Mouse (Mus musculus) layer of hippocampus, adult 8-10 months (tissue): Measurements from ENCODE around the gene Pdk2. TPM values are rescaled to one million over a fixed set of nuclear protein-coding genes. Genes with fewer than 3 reads are reported as not detected.

ENCODE experiments used
- DNase-seq, 2 experiments: peaks; one replicate each; pipeline ENCODE4 v3.0.0; 2022; ENCODE audit warnings: low spot score in 2 of 2
- total RNA-seq, 4 experiments: library from RNA; stranded (reverse); gene quantifications; 2 replicates each; pipeline ENCODE4 v1.2.4; 2022

Pdk2 gene
- total RNA-seq, 4 experiments from 2014 or later = 116 to 134 (median 123) TPM

DNA sequence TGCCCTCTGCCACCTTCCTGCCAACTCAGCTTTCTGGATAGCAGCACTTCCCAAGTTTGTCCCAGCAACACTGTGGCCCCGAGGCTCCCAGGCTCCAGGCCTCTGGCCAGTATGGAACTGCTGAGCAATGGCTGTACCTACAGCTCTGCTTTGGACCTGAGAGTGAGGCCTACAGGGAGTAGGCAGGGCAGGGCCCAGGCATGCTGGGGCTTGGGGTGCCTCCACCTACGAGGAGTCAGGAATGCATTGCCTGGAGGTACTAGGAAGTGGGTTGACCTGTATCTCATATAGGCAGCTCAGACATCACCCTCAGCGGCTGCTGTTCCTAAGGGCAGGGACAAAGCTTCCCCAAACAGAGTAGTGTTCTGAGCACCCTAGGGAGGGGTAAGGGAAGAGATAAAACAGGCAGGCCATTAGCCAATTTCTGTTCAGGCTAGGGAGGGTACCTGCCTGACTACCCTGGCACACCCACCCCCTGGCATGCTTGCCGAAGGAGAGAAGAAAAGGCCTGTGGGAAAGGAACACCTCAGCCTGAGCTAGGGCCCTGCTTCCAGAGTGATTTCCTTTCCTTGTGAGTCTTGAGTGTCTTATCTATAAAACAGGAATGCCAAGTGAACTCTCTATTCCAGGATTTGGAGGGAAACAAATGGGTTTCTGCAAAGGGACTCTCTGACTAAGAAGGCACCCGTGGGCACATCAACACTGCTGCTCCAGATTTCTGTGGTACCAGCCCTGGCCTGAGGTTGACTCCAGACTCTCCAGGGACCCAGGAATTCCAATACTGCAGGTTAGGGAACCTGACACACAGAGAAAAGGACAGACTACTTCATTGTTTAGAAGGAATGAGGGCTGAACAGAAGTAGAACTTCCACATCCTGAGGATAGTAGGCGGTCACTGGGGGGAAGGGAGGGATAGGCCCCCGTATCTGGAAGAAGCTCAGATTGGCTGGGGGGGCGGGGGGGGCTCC, 29.3 kb upstream of the Pdk2 start:
- no peak for DNase-seq

DNA sequence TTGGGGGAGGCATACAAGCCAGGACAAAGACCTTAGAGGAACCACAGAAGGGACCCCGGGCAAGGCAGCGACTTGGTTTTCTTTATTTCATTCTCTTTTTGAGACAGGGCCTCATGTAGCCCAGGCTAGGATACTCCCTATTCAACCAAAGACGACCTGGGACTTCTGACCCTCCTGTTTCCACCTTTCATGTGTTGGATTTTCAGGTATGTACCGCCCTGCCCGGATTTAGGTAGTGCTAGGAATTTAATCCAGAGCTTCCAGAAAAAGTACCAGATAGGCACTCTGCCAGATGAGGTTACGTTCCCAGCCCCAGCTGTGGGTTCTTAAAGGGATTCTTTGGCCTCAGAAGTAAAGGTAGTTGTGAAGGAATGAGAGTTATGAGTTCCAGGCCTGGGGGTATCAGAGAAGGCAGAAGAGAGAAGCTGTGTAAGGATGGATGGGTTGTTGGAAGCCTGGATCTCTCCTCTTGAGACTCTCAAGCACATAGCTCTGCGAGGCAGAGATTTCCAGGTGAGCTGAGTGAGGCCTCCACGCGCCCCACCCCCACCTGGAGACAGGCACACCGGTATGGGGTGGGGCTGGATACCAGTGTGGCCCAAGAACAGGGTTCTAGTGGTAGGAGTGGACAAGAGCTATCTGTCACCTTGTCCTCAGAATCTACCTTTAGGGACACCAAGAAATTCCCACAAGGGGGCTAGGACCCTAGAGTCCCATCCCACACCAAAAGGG, 28.2 kb upstream of the Pdk2 start:
- DNase-seq = no peak

DNA sequence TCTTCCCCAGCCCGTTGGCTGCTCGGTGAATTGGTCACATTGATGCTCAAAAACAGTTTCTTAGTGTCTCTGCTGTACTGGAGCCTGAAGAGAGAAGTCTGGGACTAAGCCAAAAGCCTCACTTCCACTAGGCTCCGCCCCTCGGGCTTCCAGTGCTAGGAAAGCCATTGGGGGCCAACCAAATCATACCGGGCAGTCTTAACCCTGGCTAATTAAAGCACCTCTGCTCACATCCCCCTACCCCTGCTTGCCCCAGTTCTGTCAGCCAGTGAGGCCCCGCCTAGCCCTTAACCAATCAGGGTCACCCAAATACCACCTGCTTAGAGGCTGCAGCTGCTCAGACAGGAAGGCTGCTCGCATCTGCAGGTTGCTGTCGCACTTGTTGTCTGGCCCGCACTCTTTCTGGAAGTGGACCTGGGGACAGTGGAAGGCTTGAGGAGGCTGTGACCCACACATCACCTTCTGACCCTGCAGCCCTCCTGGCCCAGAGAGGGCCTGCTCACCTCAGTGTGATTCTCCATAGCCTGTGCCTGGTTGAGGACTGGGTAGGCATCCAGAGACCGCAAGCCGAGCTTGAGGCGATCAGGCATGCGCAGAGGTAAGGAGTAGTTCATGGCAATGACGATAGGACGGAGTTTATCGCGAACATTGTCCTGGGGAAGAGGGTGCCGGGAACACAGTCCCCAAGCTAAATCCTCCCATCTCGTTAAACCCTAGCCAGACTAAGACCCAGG, 15.8 kb upstream of the Pdk2 start:
- no peak for DNase-seq

DNA sequence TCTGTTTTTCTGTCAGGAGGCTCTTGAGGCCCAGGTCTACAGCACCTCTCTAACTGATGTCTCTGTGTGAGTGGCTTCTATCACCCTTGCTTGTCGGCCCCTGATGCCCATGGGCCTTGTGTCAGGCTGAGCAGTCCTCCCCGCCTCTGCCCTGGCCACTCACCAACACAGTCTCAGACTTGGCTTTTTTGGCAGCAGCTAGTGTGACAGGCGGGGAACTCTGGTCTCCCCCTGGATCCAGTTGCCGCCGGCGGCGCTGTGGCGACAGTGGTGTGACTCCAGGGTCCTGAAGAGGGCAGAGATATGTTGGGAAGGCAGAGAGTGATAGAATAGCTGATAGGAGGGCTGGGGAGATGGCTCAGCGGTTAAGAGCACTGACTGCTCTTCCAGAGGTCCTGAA, 11.9 kb upstream of the Pdk2 start:
- DNase-seq = no peak

DNA sequence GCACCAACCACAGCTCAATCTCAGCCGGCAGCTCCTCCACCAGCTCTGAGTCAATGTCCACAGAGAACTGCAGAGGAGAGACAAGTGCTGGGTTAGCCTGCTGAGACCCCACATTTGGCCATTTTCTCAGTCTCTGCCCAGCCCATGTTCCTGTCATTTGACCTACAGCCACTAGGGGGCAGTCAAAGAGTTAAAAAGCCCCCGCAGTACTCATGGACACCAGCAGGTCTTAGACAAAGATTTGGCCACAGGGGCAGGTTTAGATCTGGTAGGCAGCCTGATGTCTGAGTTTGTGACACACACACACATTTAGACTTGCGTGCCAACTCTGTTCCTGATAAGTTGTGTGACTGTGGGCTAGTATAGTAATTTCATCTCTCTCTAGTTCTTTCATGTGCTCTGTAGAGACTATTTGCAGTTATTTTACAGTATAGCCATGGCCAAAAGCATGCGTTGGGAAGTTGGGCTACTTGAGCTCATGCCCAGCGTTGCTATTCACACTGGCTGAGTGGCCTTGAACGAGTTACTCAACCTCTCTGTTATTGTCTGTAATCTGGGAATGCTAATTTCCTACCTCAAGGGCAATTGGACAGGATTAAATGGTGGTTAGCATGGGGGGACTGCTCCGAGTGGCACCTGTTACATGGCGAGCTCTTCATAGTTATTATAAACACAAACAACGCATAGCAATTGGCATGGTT, 6.0 kb upstream of the Pdk2 start:
- DNase-seq = peak in 1 of 2 experiments; percentile 57

DNA sequence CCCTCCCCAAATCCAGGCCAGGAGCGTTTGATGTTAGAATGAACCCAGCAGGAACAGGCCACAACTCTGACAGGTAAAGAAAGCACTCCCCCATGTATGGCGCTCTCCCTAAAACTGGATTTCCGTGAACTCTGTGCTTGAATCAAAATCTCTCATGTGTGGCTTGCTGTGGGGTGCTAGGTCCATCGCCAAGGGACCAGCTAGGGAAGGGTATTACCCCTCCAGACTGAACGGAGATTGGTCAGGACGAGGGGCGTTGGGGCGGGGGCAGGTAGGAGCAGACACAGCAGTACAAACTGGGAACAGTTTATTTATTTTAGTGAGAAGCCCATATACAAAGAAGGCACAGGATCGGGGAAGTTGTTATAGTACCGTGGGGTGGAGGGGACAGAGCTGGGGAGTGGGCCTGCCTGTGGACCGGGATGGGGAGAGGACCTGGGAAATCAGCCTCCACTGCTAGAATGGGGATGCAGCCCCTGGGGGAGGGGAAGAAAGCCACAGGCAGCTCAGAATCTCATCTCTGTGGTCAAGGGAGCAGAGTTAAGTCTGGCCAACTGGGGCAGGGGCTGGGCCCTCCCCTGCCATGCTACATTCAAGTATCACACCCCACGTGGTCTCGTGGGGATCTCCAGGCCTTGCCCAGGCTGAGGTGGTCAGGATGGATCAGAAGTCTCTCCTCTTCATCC, 3.2 kb upstream of the Pdk2 start:
- no peak for DNase-seq

DNA sequence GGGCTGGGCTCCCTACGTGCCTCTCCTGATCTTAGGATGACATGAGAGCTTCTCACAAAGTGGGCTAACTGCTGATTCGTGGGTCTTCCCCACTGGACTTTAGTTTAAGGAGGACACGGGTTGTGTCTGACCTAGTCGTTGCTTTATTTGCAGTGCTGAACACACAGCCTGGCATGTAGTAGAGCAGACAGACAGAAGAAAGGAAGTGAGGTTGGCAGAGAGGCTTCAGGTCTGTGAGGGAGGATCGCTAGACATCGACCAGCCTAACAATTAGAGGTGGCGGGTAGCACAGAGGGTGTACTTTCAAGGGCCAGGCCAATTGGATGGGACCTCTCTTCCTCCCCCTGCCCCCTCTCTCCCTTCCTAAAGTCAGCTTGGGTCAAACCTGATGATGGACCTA, 2.5 kb upstream of the Pdk2 start:
- DNase-seq = no peak

DNA sequence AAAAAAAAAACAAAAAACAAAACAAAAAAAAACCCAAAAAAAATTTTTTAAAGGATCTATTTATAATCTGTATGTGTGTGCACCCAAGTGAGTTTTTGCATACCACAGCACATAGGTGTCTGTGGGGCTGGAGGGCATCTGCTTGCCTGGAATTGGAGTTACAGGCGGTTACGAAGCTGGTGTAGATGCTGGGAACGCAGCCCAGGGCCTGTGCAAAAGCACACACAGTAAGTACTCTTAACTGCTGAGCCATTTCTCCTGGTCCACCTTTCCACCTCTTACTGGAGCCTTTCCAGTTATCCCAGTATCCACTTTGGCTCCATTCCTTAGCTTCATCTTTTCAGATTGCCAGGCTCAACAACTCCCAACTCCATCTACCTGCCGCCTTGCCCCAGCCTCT, 1.9 kb upstream of the Pdk2 start:
- no peak for DNase-seq

DNA sequence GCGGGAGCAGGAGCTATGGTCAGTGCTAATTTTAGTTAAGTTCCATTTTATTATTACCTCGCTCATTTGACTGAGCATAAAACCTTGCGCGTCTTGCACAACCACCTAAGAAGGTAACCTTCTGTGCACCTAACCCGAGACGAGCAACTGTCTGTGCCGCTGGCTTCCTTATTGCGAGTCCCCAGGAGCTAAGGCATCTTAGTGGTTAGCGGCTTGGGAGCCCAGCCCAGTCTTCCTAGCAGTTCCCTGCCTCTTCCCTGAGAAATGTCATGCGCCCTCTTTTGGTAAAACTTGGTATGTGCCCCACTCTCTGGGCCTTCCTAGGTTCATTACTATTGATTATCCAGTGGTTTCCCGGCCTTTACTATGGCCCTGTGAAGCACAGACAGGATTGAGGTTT, 942 bp upstream of the Pdk2 start:
- peak; percentile 70 to 88 for DNase-seq

DNA sequence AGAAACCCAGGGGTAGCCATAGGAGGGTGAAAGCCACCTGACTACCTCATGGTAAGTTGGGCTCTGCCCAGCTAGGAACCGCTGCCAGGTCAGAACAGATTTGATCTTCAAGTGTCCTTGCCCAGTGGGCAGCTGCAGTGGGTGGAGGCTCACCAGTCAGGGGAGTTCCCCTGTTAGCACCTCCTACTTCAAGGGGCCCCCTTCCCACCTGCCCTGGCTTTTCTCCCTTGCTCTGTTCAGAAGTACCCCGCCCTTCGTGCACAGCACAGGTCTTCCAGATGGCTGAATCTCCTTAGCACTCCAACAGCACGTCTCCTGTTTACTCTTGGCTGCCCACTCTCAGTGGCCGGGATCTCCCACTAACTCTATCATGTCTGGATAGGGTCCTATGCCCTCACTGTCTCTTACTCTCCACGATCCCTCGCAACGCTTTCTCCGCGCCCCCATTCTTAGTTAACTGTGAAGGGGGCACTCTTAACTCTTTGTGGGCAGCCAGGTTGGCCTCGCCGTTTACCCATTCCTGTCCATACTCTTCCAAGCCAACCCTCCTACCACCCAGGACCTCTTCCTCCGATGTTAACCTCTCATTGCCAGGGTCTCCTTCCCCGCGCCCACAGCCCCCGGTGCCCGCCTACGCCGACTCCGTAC, 539 bp downstream of the Pdk2 start:
- DNase-seq = peak; percentile 52 to 73

DNA sequence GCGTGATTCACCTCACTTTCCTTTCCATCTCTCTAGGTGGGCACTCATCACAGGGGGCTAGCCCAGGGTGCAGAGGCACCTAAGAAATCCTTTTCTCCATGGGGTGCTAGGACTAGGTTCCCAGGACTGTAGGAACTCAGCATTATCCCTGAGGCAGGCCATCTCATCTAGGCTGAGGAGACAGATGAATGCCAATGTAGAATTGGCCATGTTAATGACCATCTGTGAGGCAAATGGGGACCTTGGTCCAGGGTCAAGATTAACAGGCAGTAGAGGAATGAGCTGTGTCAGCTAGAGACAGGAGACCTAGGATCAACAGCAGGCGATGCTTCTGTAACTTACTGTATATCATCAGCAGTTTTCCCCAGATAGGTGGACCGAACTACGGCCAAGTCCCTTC, 1.4 kb downstream of the Pdk2 start:
- DNase-seq = no peak

DNA sequence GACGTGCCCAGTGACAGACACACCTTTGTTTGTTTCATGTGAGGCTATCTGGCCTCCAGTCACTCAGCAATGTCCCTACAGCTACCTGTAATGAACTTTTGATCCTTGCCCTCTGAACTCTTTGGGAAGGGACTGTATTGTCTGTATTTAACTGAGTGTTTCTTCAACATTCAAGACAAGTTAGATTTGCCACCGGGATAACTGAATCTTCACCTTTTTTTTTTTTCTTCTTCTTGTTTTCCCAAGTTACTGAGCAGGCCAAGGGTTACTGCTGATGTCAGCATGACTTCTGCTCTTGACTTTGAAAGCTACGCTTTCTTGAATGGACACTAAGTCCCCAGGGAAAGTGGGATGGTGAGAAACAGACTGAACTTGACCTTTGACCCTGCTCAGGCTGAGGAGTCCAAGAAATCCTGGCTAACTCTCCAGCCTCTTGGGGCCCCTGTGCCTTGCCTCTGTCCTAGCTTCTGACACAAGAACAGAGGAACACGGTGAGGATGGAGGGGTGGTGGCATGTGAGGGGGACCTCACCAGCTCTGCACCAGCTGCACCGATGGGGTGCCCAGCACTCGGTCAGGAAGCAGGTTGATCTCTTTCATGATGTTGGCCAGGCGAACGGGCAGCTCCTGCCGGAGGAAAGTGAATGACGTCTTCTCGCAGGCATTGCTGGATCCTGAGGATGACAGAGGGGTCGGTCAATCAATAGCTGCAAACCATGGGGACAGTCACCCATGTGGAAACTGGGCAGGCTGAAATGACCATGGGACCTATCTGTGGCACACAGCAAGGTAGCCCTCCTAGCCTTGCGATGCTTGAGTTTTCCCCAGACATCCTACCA, 2.1 kb downstream of the Pdk2 start:
- no peak for DNase-seq

DNA sequence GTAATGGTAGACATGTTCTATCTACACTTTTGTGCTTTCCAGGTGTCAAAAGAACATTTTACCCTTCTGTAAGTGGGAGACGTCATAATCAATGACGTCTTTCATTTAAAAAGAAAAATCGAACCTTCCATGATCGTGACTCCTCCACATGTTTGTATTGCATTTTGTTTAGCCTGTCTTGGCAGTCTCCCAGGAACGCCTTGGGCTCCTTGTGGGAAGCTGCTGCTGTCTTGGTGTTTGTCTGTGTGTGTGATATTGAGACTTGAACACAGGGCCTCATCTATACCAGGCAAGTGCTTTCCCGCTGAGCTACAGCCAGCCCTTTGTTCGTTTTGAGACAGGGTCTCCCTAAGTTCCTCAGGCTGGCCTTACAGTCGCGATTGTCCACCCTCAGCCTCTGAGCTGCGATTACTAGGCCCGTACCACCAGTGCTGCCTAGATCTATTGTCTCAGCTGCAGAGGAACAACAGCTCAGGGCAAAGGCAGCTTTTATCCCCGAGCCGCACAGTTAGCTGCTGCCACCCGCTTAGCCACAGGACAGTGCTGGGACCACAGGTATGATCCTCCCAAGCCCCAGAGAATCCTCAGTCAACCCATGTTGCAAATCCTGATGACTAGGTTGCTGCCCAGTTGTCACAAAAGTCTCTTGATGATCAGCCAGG, 2.9 kb downstream of the Pdk2 start:
- no peak for DNase-seq

DNA sequence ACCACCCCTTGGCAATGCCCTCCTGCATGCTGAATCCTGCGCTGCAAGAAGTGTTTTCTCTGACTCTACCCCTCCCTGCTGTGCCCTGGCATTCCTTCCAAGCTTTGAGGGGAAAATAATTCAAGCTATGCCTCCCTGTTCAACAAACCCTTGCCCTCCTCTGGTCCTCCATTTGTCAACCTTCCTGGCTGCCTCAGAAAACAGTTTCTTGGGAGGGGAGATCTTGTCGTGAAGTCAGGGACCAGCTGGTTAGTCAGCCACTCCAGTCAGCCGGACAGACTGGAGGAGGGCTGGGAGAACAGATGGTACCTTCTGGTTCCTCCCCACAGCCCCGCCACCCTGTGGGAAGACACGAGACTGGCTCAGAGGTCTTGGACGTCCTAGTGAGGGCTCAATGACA, 3.8 kb downstream of the Pdk2 start:
- no peak for DNase-seq

DNA sequence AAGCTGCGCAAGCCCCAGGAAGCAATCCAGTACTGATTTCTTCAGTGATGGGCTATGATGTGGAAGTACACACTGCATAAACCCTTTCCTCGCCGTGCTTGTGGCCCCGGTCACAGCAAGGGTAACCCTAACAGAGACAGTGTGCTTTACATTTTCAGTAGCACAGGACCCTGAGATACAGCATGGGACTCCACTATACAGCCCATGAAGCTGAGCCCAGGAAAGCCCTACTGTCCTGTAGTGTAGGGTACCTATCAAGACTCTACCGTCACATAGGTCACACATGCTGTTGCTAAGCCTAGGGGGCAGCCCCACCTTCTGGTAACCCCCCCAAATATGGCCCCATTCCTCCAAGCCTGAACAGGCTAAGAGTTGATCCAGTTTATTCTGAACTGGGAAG, 4.6 kb downstream of the Pdk2 start:
- DNase-seq = no peak

DNA sequence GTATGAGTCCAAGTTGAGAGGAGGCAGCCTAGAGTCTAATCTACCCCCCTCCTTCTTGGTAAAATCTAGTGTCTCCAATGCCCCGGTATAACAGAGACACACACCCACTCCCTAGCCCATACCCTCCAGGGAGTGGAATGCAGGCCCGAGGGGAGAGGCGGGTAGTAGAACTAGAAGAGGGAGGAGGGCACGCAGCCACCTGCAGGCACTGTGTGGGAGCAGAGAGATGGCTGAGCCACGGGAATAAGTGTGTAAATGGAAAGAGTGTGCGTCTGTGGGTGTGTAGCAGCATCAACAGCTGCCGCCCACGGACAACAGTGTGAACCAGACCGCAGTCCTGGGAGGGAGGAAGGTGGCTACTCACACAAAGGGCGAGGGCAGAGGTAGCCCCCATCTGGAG, 6.3 kb downstream of the Pdk2 start:
- no peak for DNase-seq

DNA sequence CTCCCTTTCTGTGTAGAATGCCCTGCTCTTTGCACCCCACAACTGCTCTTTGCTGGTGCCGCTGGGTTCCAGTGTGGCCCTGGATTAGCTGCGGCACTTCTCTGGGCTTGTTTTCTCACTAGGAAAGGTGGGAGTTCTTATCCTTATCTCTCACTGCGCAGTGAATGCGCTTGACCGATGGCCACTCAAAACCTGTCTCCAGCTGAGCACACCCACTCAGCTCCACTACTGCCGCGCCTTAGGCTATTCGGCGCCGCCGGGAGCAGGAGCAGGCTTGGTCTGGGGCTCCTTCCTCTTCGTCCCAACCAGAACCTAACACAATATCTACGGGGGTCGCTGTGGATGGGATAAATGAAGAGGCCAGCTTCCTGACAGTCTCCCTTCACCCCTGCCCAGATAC, 7.5 kb downstream of the Pdk2 start:
- DNase-seq = no peak

DNA sequence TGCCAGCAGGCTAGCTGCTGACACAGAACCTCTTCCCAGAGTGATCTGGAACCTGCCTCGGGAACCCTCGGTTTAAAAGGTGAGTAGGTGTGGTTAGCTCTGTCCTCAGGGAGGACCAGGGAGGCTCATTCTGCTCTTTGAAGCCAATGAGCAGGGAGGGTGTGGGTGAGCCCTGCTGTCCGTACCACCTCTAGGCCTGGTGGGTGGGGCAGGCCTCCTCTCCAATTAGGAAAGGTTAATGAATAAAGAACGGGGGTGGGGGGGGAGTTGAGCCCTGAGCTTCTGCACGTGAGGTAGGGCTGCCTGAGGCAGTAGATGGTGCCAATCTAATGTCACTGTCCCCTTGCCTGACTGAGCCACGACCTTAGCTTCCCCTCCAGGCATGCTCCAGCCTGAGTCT, 8.2 kb downstream of the Pdk2 start:
- DNase-seq = no peak
